Mouse (Mus musculus): ENCODE measurements around the gene Olfr697. TPM values are rescaled to one million over a fixed set of nuclear protein-coding genes. Genes with fewer than 3 reads are reported as not detected.

Olfr697 gene
- polyA plus RNA-seq, 1 experiment: not detected

- H3K9ac ChIP-seq (ENCODE audit: low read depth, poor library complexity, severe bottlenecking): no peak overlapping the region
- H3K9me3 ChIP-seq (replicated peaks; ENCODE audit: control insufficient read depth, insufficient read depth, low read length, poor library complexity, severe bottlenecking): no peaks in the 10 kb centered on the region
- H3K27ac ChIP-seq (ENCODE audit: insufficient read depth, low read length): no peak overlapping the region
- no peak overlapping the region for H3K4me3 ChIP-seq (ENCODE audit: low read depth, low read length)
- H3K36me3 ChIP-seq (ENCODE audit: control insufficient read depth, insufficient read depth, low read length, poor library complexity, severe bottlenecking): no peaks in the 10 kb centered on the region
- H3K4me1 ChIP-seq (ENCODE audit: control insufficient read depth, insufficient read depth, low read length): no peaks in the 10 kb centered on the region
- TF ChIP-seq EP300 (IDR thresholded peaks at IDR 0.05; ENCODE audit: insufficient read depth, low read depth, low read length) (no peak), POLR2A (IDR thresholded peaks at IDR 0.05; ENCODE audit: insufficient read depth, low read length) (no peak), CTCF (IDR thresholded peaks at IDR 0.05; ENCODE audit: low read depth, low read length) (no peak)
- H3K27me3 ChIP-seq (ENCODE audit: control insufficient read depth, insufficient read depth, low read length, poor library complexity, severe bottlenecking): no peaks in the 10 kb centered on the region
Measured at GRCm38 (mm10) chr7:106696891-106697290, 45.4 kb downstream of the Olfr697 start.

- TF ChIP-seq POLR2A (IDR thresholded peaks at IDR 0.05; ENCODE audit: insufficient read depth, low read length): no peak
- Histone ChIP-seq H3K27ac (ENCODE audit: insufficient read depth, low read length) (no peak overlapping the region), H3K4me3 (ENCODE audit: low read depth, low read length) (no peak overlapping the region), H3K27me3 (ENCODE audit: control insufficient read depth, insufficient read depth, low read length, poor library complexity, severe bottlenecking) (no peaks in the 10 kb centered on the region), H3K36me3 (ENCODE audit: control insufficient read depth, insufficient read depth, low read length, poor library complexity, severe bottlenecking) (no peaks in the 10 kb centered on the region), H3K9me3 (replicated peaks; ENCODE audit: control insufficient read depth, insufficient read depth, low read length, poor library complexity, severe bottlenecking) (no peaks in the 10 kb centered on the region), H3K4me1 (ENCODE audit: control insufficient read depth, insufficient read depth, low read length) (no peaks in the 10 kb centered on the region), H3K9ac (ENCODE audit: low read depth, poor library complexity, severe bottlenecking) (no peak overlapping the region)
Measured at GRCm38 (mm10) chr7:106692976-106693375, 49.3 kb downstream of the Olfr697 start.

- Histone ChIP-seq H3K4me1 (ENCODE audit: control insufficient read depth, insufficient read depth, low read length) (no peaks in the 10 kb centered on the region), H3K9ac (ENCODE audit: low read depth, poor library complexity, severe bottlenecking) (no peak within 1 kb of the TSS), H3K36me3 (ENCODE audit: control insufficient read depth, insufficient read depth, low read length, poor library complexity, severe bottlenecking) (no peaks in the 10 kb centered on the region), H3K9me3 (replicated peaks; ENCODE audit: control insufficient read depth, insufficient read depth, low read length, poor library complexity, severe bottlenecking) (no peaks in the 10 kb centered on the region), H3K27me3 (ENCODE audit: control insufficient read depth, insufficient read depth, low read length, poor library complexity, severe bottlenecking) (no peaks in the 10 kb centered on the region), H3K4me3 (ENCODE audit: low read depth, low read length) (no peak within 1 kb of the TSS), H3K27ac (ENCODE audit: insufficient read depth, low read length) (no peak within 1 kb of the TSS)
- TF ChIP-seq POLR2A (IDR thresholded peaks at IDR 0.05; ENCODE audit: insufficient read depth, low read length): no peak
- TF ChIP-seq EP300 (IDR thresholded peaks at IDR 0.05; ENCODE audit: insufficient read depth, low read depth, low read length): no peak
- no peak for TF ChIP-seq CTCF (IDR thresholded peaks at IDR 0.05; ENCODE audit: low read depth, low read length)
Measured at GRCm38 (mm10) chr7:106691714-106692113, 50.5 kb downstream of the Olfr697 start, which contains the start of gene Olfr694. Gene Olfr694, minus strand, starts transcription at chr7:106691814.

Other genes starting within 250 kb of the Olfr697 start
- gene Olfr693, start 61.9 kb downstream of the Olfr697 start, polyA plus RNA-seq (2011; ENCODE audit: insufficient read depth, insufficient read length, low read depth, missing spikeins): not detected in 2 replicates
- not detected in 2 replicates for gene Olfr694, start 50.6 kb downstream of the Olfr697 start, polyA plus RNA-seq (2011; ENCODE audit: insufficient read depth, insufficient read length, low read depth, missing spikeins)
- gene Olfr695, start 26.0 kb downstream of the Olfr697 start, polyA plus RNA-seq (2011; ENCODE audit: insufficient read depth, insufficient read length, low read depth, missing spikeins): not detected in 2 replicates
- gene Olfr698, start 13.0 kb upstream of the Olfr697 start, polyA plus RNA-seq (2011; ENCODE audit: insufficient read depth, insufficient read length, low read depth, missing spikeins): not detected in 2 replicates
- not detected in 2 replicates for gene Olfr699, start 50.8 kb upstream of the Olfr697 start, polyA plus RNA-seq (2011; ENCODE audit: insufficient read depth, insufficient read length, low read depth, missing spikeins)
- not detected in 2 replicates for gene Olfr700, start 66.4 kb upstream of the Olfr697 start, polyA plus RNA-seq (2011; ENCODE audit: insufficient read depth, insufficient read length, low read depth, missing spikeins)
- not detected in 2 replicates for gene Olfr701, start 71.7 kb upstream of the Olfr697 start, polyA plus RNA-seq (2011; ENCODE audit: insufficient read depth, insufficient read length, low read depth, missing spikeins)
- gene Olfr702, start 91.5 kb upstream of the Olfr697 start, polyA plus RNA-seq (2011; ENCODE audit: insufficient read depth, insufficient read length, low read depth, missing spikeins): not detected in 2 replicates
- not detected in 2 replicates for gene Olfr703, start 100.9 kb upstream of the Olfr697 start, polyA plus RNA-seq (2011; ENCODE audit: insufficient read depth, insufficient read length, low read depth, missing spikeins)
- gene Olfr704, start 120.7 kb upstream of the Olfr697 start, polyA plus RNA-seq (2011; ENCODE audit: insufficient read depth, insufficient read length, low read depth, missing spikeins): not detected in 2 replicates
- not detected in 2 replicates for gene Olfr705, start 134.4 kb upstream of the Olfr697 start, polyA plus RNA-seq (2011; ENCODE audit: insufficient read depth, insufficient read length, low read depth, missing spikeins)
- not detected in 2 replicates for gene Olfr706, start 145.7 kb upstream of the Olfr697 start, polyA plus RNA-seq (2011; ENCODE audit: insufficient read depth, insufficient read length, low read depth, missing spikeins)
- gene Olfr707, start 158.8 kb upstream of the Olfr697 start, polyA plus RNA-seq (2011; ENCODE audit: insufficient read depth, insufficient read length, low read depth, missing spikeins): not detected in 2 replicates
- not detected in 2 replicates for gene Olfr1532-ps1, start 165.6 kb upstream of the Olfr697 start, polyA plus RNA-seq (2011; ENCODE audit: insufficient read depth, insufficient read length, low read depth, missing spikeins)
- gene Olfr709-ps1, start 189.8 kb upstream of the Olfr697 start, polyA plus RNA-seq (2011; ENCODE audit: insufficient read depth, insufficient read length, low read depth, missing spikeins): not detected in 2 replicates
- not detected in 2 replicates for gene Olfr710, start 205.9 kb upstream of the Olfr697 start, polyA plus RNA-seq (2011; ENCODE audit: insufficient read depth, insufficient read length, low read depth, missing spikeins)
- gene Olfr6, start 221.5 kb upstream of the Olfr697 start, polyA plus RNA-seq (2011; ENCODE audit: insufficient read depth, insufficient read length, low read depth, missing spikeins): not detected in 2 replicates
- gene Olfr711, start 233.0 kb upstream of the Olfr697 start, polyA plus RNA-seq (2011; ENCODE audit: insufficient read depth, insufficient read length, low read depth, missing spikeins): not detected in 2 replicates

All from ES-Bruce4 (cell line).